Mouse (Mus musculus) Patski (cell line): ENCODE results near the gene Tff3. TPM values are rescaled to one million over a fixed set of nuclear protein-coding genes. Genes with fewer than 3 reads are reported as not detected.

Experiments used
- ATAC-seq: fragments of 100-300 bp; one replicate; pipeline ENCODE4 v1.8.0; 2021
- CTCF ChIA-PET: fragments of 350-600 bp; sonication (Branson Sonifier 250); formaldehyde crosslinking; loops from one replicate; lab custom pipeline; 2022; ENCODE audit warnings: inconsistent platforms; lab: Charles Lee
- POLR2A ChIA-PET: fragments of 350-600 bp; sonication (Branson Sonifier 250); formaldehyde crosslinking; loops from one replicate; lab custom pipeline; 2022; ENCODE audit warnings: antibody characterized with exemption, inconsistent platforms; lab: Charles Lee
- DNase-seq: peaks from one replicate; pipeline ENCODE4 v3.0.0-alpha.2; 2011; ENCODE audit warnings: low read depth, low spot score
- H3K27me3 ChIP-seq: fragments of 371-371 bp; one replicate; pipeline ENCODE4 v1.5.1; 2021
- CTCF ChIP-seq: fragments of 100-300 bp; IDR thresholded peaks from one replicate; pipeline ENCODE4 v1.5.1; 2021
- in situ Hi-C: fragments of 300-500 bp; cut with MboI; formaldehyde crosslinking; loops from 3 replicates; pipeline ENCODE4 v1.11.1; 2018; ENCODE audit warnings: low pct_unique_long_range_greater_than_20kb, mixed read lengths
- polyA plus RNA-seq: library from polyadenylated mRNA; unstranded; gene quantifications from one replicate; pipeline ENCODE4 v1.2.3, GENCODE M21; 2021

Gene Tff3
- polyA plus RNA-seq = not detected

- no peak for TF ChIP-seq CTCF
- DNase-seq (no peak), ATAC-seq (no peak)
- CTCF ChIA-PET = no interaction called here
- POLR2A ChIA-PET = no interaction called here
- peaks cover 2% of the 10 kb centered on the region for H3K27me3 ChIP-seq
- in situ Hi-C loops = no loop called here
These were observed at the start of gene Tff3 for GRCm38 (mm10) chr17:31129452-31129851. Tff3 (minus strand) TSS chr17:31129646.

- CTCF ChIA-PET = no interaction called here
- TF ChIP-seq CTCF = no peak
- in situ Hi-C loops = no loop called here
- no peak for DNase-seq
- POLR2A ChIA-PET = no interaction called here
- no peak for ATAC-seq
- H3K27me3 ChIP-seq = peaks cover 5% of the 10 kb centered on the region
These were observed 46.9 kb upstream of the Tff3 start for GRCm38 (mm10) chr17:31176321-31176720.

GRCm38 (mm10) chr17:31169796-31170195 is 40.4 kb upstream of the Tff3 start:
- no peak for TF ChIP-seq CTCF
- ChIA-PET CTCF (no interaction called here), POLR2A (no interaction called here)
- H3K27me3 ChIP-seq = no peaks in the 10 kb centered on the region
- DNase-seq (no peak), ATAC-seq (no peak)
- in situ Hi-C loops = no loop called here

GRCm38 (mm10) chr17:31165127-31165526 is 35.7 kb upstream of the Tff3 start, which contains the start of gene Tff1:
Tff1 (minus strand) TSS chr17:31165277.
- no peak for TF ChIP-seq CTCF
- ATAC-seq (no peak), DNase-seq (no peak)
- ChIA-PET POLR2A (no interaction called here), CTCF (interaction anchor here (1.5 kb wide), 1 partner anchor 21 kb away, joined by 3 read pairs; no protein-coding TSS in a partner anchor)
- in situ Hi-C loops = no loop called here
- no peaks in the 10 kb centered on the region for H3K27me3 ChIP-seq

- TF ChIP-seq CTCF = no peak
- no peak for ATAC-seq
- POLR2A ChIA-PET = no interaction called here
- CTCF ChIA-PET = no interaction called here
- H3K27me3 ChIP-seq = no peaks in the 10 kb centered on the region
- no peak for DNase-seq
- in situ Hi-C loops = no loop called here
These were observed 34.4 kb upstream of the Tff3 start for GRCm38 (mm10) chr17:31163821-31164220.

- H3K27me3 ChIP-seq = no peaks in the 10 kb centered on the region
- ATAC-seq (no peak), DNase-seq (no peak)
- ChIA-PET POLR2A (no interaction called here), CTCF (no interaction called here)
- TF ChIP-seq CTCF = no peak
- in situ Hi-C loops = no loop called here
These were observed 33.2 kb upstream of the Tff3 start for GRCm38 (mm10) chr17:31162607-31163006.

DNA sequence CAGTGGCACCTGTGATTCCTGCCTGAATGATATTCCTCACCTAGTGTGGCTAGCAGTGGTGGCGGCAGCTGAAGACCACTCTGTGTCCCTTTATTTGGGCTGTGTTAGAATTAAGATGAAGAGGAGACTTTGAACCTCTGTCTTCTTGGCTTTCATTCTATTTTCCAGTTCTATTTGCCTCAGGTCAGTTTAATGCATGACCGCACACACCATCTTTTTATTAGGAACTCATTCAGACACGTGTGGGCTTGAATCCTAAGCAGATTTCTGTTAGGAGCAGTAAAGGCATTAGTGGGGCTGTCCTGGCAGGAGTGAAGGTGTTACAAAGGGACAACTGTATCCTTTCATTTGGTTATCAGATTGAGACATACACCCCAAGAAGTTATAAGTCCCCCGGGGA is 30.8 kb upstream of the Tff3 start:
- ChIA-PET POLR2A (no interaction called here), CTCF (no interaction called here)
- no peaks in the 10 kb centered on the region for H3K27me3 ChIP-seq
- no peak for TF ChIP-seq CTCF
- DNase-seq (no peak), ATAC-seq (no peak)
- in situ Hi-C loops = no loop called here

GRCm38 (mm10) chr17:31157921-31158320 is 28.5 kb upstream of the Tff3 start:
- TF ChIP-seq CTCF = no peak
- H3K27me3 ChIP-seq = no peaks in the 10 kb centered on the region
- in situ Hi-C loops = no loop called here
- no peak for DNase-seq
- ChIA-PET CTCF (no interaction called here), POLR2A (interaction anchor here (0.5 kb wide), 1 partner anchor 14 kb away, joined by 3 read pairs; no protein-coding TSS in a partner anchor)
- ATAC-seq = no peak

GRCm38 (mm10) chr17:31153785-31154184 is 24.3 kb upstream of the Tff3 start:
- in situ Hi-C loops = no loop called here
- ATAC-seq (no peak), DNase-seq (no peak)
- TF ChIP-seq CTCF = no peak
- H3K27me3 ChIP-seq = no peaks in the 10 kb centered on the region
- ChIA-PET CTCF (interaction anchor here (1.4 kb wide), 1 partner anchor 14 kb away, joined by 3 read pairs; no protein-coding TSS in a partner anchor), POLR2A (no interaction called here)

DNA sequence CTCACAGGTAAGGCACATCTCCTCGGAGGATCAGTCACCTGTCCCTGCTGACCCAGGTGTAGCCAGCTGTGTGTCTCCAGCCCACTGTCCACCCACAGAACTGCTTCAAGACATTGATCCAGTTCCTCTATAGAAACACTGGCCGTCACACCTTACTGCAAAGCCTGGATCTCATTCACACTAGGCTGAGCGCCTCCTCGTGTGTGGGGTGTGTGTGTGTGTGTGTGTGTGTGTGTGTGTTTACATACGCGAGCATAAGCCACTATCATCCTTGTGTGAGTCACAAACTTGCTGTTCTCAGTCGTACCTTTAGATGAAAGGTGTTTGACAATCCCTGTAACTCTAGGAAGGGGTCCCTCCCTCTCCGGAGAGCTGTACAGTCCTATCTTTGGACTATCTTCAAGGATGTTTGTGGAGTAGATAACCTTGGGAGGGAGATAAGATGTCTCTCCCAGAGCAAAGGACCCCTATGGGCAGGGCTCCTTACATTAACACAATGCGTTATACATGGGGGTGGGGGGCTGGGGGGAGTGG is 23.6 kb upstream of the Tff3 start:
- ChIA-PET CTCF (interaction anchor here (1.3 to 1.4 kb wide), 2 partner anchors 11 to 15 kb away, joined by 3 read pairs; no protein-coding TSS in a partner anchor), POLR2A (no interaction called here)
- H3K27me3 ChIP-seq = no peaks in the 10 kb centered on the region
- ATAC-seq (no peak), DNase-seq (no peak)
- TF ChIP-seq CTCF = no peak
- in situ Hi-C loops = no loop called here

GRCm38 (mm10) chr17:31152512-31152911 is 23.1 kb upstream of the Tff3 start:
- DNase-seq = no peak
- ChIA-PET CTCF (interaction anchor here (1.3 to 1.4 kb wide), 2 partner anchors 10 to 15 kb away, joined by 3 read pairs; no protein-coding TSS in a partner anchor), POLR2A (no interaction called here)
- in situ Hi-C loops = no loop called here
- ATAC-seq = no peak
- H3K27me3 ChIP-seq = no peaks in the 10 kb centered on the region
- no peak for TF ChIP-seq CTCF

GRCm38 (mm10) chr17:31145998-31146397 is 16.6 kb upstream of the Tff3 start:
- ATAC-seq (no peak), DNase-seq (no peak)
- ChIA-PET POLR2A (no interaction called here), CTCF (no interaction called here)
- in situ Hi-C loops = no loop called here
- no peak for TF ChIP-seq CTCF
- no peaks in the 10 kb centered on the region for H3K27me3 ChIP-seq
